Mouse (Mus musculus): Measurements from ENCODE around the gene Slc5a2.

Slc5a2 gene

DNA sequence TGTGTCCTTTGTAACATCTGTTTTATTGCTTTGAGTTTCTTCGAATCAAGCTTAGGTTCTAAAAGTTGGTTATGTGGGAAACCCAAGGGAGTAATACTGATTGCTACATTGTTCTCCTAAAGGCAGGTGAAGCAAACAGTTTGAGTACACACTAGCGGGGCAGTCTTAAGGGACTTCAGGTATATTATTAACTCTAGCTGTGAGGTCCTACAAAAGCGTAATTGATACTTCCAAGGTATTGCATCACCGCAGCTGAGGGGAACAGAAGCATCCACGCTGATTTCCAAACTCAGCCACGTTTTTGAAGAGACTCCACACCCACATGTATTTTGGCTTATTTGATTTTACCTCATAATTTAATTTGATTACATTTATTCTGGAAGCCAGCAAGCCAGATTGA lies 38.7 kb downstream of the Slc5a2 start:
- DNase-seq, result no peak

DNA sequence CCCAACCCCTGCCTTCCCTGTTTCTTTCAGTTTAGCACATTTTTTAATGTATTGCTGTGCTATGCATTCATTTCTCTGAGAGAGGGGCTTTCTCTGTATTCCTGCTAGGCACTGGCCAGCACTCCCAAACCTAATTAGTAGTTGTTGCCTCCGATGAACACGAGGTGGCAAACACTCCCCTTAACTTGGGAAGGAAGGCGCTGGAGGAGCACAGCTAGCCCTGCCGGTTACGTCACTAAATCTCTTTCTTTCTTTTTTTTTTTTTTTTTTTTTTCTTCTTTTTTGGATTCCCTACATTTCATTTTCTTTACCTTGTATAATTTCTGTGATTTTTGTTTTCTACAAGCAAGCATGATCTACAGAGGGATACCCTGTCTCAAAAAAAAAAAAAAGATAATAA lies 39.5 kb downstream of the Slc5a2 start:
- peak; percentile 75 for DNase-seq

DNA sequence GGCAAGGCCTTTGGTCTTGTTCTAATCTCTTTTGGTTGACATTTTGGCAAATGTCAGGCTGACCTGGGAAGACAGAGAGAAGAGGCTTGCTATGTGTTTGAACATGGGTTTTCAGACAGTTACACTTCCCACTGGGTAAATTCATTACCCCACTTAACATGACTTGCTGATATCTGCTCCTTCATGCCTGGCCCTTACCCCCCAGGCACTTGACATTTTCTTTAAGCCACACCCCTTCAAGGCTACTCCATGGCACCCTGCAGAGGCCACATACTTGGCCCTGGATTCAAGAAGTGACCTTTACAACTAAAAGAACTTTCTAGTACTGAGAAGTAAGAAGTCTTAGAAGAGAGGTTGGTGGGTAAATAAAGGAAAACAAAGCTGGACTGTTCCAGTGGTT lies 42.4 kb downstream of the Slc5a2 start:
- DNase-seq, result no peak

DNA sequence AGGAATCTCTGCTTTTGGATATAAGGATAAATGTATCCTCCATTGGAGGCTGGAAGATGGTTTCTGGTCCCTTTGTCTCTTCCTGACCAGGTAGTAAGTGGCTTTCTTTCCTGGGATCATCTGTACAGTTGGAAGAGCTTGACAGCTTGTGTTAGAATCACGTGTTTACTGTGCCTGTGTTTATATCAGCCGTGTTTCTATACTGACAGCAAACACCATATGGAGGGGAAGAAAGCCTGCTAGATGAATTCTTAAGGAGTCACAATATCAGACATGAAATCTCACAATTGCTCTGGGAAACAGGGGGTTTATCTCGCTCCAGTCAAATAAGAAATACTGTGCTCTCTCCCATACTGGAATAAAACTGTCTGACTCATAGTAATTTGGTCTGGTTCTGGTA lies 43.8 kb downstream of the Slc5a2 start:
- no peak for DNase-seq

DNA sequence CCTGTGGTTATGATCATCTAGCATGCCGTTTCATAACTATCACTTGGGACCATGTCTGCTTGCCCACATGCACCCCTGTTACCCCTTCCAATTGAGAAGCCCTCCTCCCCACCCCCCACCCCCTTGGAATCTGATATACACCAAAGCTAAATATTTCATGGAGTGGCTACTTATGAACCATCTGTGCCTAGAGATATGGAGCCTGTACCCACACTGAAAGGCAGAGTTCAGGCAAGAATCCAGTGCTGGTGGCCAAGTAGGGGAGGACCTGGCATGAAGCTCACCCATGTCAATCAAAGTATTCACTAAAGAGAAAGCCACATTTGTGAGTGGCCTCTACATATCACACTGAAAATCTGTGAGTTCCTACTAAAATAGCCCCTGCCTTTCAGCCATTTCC lies 44.3 kb downstream of the Slc5a2 start:
- DNase-seq, result no peak

DNA sequence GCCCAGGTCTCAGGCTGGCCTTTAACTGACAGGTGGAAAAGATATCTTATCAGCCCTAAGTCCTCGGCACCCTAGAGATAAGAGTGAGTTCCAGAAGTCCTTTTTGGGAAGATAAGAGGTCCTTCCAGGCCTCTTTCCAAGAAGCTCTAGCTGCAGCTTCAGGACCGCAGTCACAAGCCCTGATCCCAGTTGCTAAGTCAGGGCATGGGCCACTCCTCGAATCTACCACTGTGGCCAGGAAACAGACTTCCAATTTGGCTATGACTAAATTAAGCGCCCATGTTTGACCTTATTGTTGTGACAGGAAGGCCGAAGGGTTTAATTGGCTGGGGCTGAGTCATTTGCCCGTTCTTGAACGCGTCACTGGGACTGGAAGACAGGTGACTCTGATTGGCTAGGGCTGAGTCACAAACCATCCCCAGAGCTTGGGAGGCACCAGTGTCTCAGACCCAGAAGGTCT lies 44.8 kb downstream of the Slc5a2 start:
- DNase-seq, result no peak

DNA sequence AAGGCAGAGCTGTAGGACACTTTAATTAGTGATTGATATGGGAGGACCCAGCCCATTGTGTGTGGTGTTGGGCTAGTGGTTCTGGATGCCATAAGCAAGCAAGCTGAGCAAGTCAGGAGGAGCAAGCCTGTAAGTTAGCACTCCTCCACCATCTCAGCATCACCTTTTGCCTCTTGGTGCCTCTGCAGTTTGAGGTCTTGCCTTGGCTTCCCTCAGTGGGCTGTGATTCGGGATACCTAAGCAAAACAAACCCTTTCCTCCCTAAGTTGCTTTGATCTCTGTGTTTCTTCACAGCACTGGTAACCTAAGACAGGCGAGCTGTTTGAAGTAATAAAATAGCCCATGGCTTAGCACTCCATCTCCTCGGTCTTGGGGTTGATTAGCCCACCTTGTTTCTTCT lies 45.8 kb downstream of the Slc5a2 start:
- DNase-seq, result no peak

DNA sequence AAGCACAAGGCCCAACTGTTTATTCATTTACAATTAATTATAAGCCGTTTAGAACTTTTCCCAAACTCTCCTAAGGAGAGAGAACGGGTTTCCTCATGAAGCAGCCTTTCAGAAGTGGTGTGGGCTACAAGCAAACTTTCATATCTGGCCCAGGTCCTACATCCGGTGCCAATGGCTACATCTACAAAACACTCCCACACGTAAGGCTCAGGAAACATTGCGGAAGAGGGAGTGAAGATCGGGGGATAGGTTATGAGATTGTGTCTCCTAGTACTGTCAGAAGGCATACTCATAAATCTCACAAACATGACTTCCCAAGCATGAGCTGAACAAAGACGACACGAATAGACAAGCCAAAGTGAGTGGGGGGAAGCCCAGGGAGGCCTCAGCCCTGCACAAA lies 46.4 kb downstream of the Slc5a2 start:
- no peak for DNase-seq

DNA sequence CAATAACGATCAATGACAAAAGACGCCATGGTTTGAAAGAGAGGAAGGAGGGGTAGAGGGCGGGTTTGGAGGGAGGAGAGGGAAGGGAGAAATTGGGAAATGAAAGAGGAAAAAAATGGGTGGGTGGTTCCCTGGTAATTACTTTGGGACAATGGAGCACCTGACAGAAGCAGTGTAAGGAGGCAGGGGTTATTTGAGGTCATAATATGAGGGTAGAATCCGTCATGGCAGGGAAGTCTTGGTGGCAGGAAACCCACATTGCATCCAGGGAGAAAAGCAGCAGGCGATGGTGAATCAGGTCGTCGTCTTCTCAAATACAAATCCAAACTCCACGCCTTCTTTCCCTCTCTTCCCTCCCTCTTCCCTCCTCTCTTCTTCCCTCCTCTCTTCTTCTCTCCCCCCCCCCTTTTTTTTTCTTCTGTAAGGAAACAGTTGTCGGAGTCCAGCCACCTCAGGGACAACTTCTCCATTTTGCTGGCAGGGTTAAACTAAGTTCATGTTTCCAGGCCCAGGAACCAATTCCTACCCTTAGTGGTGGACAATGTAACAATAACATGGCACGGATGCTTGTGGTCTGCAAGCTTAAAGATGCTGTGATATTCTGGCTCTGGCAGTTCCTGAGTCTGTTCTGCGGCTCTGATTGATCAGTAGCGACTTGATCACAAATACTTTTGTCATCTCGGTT lies 47.1 kb downstream of the Slc5a2 start:
- DNase-seq, result no peak

DNA sequence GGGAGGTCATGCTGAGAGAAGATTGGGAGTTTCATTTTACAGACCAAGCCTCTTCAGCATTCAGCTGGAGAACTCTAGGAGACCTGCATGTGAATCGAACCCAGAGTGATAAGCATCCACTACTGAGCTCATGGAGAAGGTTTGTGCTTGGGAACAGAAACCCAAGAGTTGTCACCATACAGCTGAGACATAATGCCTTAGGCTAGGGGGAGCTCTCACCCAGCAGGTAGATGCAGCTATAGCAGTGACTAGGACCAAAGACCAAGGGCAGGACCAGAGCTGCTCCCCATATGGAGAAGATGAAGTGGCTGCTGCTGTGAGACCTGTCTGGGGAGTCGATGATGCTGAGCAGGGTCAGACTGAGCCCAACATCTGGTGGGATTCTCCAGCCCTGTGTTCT lies 48.1 kb downstream of the Slc5a2 start:
- no peak for DNase-seq

DNA sequence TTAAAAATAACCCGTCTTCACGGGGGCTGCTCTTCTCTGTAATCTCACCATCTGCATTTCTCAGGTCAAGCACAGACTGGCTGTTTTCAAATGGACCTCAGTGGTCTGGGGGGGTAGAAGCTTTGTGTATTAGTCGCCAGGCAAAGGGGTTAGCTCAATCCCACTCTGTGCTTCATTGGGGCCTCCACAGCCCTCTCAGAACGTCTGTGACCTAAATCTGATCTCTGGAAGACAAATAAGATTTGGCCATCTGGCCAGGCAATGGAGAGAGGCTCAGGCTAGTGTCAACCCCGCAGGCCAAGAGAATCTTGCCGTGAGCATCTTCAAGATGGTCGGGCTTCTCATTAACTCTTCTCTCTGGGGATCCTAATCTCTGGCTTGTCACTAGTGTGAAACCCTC lies 49.0 kb downstream of the Slc5a2 start:
- no peak for DNase-seq

DNA sequence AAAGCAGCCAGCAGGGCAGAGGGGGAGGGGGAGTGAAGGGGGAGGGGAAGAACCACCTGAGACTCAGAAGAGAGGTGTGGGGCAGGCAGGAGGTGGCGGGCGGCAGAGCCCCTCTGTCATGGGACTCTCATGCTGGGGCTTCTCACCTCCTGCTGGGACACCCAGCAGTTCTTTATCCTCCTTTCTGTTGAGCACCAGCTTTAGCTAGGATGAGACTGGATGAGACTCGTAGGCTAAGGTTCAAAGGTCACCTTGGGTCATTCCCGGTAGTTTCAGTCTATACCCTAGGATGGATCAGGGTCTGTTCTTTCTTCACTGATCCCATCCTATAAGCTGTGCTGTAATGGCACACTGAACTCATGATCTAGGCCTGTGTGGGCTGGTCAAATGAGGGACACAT lies 51.6 kb downstream of the Slc5a2 start:
- no peak for DNase-seq

DNA sequence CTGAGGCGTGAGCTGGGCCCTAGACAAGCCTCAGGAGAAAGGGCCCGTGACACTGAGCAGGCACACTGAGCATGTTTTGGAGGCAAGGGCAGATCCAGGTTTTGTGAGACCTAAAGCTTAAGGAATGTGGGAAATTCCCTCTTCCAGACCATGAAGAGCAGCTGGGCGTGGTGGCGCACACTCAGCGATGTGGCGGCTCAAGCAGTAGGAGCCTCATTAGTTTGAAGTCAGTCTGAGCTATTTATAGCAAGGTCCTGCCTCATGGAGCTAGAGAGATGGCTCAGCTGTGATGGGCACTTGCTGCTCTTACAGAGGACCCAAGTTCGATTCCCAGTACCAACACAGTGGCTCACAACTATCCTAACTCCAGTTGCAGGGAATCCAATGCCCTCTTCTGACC lies 53.7 kb downstream of the Slc5a2 start:
- no peak for DNase-seq

DNA sequence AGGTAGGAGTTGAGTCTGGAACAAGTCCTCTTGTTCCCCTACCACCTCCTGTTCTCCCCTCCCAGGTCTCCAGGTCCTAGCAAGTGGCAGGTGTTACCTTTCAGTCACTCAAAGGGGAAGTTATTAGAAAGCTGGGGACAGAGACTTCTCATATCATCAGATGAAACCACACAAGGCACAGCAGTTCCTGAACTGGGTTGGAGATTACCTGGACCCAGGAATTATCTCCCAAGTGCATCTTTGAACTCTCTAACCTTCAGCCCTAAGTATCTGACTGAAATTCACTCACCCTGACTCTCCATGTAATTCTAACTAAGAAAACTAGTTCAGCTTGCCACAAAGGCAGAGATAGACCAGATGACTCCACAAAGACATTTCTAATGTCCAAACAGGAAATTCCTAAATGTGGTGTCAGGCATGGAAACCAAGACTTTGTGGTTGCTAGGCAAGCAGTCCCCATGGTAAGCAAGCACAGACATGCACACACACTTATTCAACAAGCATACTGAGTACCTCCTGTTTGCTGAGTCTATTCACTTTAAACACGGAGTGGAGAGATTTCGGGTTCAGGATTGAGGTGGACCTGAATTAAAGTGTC lies 54.9 kb downstream of the Slc5a2 start:
- no peak for DNase-seq

DNA sequence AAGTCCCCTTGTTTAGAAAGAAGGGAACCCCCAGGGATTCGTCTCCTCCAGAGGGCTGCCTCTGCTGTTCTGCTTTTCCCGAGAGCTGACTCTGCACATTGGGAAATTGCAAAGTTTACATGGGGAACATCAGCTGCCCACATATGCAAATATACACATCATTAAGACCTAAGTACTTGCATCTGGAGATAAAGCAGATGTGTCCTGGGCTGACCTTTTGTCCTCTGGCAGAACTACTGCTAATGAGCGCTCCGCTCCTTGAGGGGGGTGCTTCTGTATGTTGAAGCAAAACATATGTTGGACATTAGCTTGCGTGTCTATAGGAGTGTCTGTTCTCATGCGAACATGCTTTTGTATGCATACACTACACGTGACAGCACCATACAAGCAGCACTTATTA lies 55.8 kb downstream of the Slc5a2 start:
- DNase-seq, result no peak

Data from kidney, postnatal 10 days (tissue).